Mouse (Mus musculus) layer of hippocampus, postnatal 14 days (tissue): Measurements from ENCODE around the gene Guca1a. TPM values are rescaled to one million over a fixed set of nuclear protein-coding genes. Genes with fewer than 3 reads are reported as not detected.

Source experiments
- DNase-seq, 2 experiments: peaks; one replicate each; pipeline ENCODE4 v3.0.0; 2021 to 2022; ENCODE audit warnings: low spot score in 2 of 2, mixed read lengths in 1 of 2
- total RNA-seq, 2 experiments: library from RNA; stranded (reverse); gene quantifications; 2 replicates each; pipeline ENCODE4 v1.2.3; 2021

The Guca1a gene
- total RNA-seq, 2 experiments from 2014 or later: 0.39 TPM; not detected in 1

DNA sequence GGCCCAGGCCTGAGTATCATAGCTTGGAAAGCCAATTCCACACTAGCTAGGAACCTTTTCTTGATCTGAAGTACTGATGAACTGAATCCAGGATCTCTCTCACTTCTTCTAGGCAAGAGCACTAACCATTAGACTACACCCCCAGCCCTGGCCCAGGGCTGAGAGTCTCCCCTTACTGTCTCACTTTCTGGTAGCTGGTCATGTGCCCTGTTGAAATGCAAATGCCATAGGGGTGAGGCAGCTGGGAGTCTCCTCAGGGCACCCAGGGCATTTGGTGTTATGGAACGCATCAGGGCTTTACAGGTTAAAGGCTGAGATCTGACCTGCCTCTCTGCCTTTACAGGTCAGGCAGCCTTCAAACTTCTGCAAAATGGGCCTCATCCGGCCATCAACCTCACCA, 19.8 kb upstream of the Guca1a start:
- no peak for DNase-seq

DNA sequence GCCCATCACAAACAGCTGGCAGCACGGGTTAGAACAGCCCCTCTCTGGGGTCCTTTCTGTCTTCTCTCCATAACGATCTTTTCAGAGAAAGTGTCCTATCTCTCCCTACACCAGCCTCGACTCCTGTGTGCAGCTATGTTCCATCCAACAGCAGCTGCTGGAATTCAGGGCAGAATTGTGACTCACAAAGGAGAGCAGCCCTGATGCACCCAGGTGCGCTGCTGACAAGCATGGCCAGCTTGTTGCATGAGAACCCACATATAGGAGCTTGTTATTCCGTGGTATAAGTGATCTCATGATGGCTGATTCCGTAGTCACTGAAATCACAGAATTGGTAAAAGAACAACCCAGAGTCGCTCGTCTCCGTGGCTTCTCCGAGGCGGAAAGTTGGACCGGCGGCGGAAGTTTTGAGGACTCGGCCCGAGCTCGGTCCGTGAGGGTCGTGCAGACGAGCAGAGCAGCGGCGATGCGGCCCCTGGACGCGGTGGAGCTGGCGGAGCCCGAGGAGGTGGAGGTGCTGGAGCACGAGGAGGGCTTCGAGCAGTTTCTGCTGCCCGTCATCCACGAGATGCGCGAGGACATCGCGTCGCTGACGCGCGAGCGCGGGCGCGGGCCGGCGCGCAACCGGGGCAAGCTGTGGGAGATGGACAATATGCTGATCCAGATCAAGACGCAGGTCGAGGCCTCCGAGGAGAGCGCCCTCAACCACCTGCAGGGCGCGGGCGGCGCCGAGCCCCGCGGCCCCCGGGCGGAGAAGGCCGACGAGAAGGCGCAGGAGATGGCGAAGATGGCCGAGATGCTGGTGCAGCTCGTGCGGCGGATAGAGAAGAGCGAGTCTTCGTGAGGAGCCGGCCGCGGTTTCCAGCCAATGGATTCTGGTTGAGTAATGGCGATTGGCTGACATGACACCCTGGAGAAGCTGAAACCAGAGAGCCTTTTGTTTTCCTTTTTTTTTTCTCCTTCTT, 9.8 kb upstream of the Guca1a start:
- DNase-seq: peak; percentile 6 to 16

DNA sequence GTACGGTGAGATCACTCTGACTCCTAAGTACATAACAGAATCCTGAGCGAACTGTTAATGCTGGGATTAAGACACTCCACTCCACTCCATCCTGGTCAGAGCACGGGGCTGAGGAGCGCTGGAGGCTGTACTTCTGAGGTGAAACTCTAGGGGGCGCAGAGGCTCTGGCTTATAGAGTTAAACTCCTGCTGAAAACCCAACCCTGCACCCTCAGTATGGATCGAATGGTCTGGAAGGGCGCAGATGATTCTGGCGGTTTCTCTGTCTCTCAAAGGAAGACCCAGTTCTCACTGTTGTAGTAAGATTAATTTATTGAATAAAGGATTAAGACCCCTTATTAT, 8.1 kb upstream of the Guca1a start:
- DNase-seq: peak; percentile 12 to 14

GRCm38 (mm10) chr17:47407717-47408557, 7.6 kb upstream of the Guca1a start:
- DNase-seq: no peak

GRCm38 (mm10) chr17:47399091-47399490, 1.3 kb downstream of the Guca1a start:
- DNase-seq: no peak

- DNase-seq: peak; percentile 9 to 19
Observed at GRCm38 (mm10) chr17:47395376-47395913, 4.9 kb downstream of the Guca1a start.

GRCm38 (mm10) chr17:47394223-47394869, 6.0 kb downstream of the Guca1a start:
- DNase-seq: no peak

DNA sequence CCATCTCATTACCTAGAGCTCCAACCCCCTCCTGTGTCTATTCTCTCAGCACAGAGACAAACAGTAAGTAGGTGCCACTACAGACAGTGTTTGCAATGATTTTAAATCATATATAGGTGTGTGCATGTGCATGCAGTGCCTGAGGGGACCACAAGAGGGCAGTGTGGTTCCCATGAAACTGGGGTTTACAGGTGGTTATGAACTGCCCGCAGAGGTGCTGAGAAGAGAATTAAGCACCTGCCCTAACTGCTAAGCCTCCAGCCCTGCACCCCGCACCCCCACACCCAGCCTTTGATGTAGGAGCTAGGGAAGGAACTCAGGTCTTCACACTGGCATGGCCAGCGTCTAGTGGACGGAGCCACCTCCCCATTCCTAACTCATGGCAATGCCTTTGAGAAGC, 13.7 kb downstream of the Guca1a start:
- DNase-seq: peak in 1 of 2 experiments; percentile 21

- DNase-seq: no peak
Observed at GRCm38 (mm10) chr17:47385145-47385544, 15.2 kb downstream of the Guca1a start, which contains the start of gene Guca1b. Gene Guca1b (plus strand): TSS chr17:47385393.

GRCm38 (mm10) chr17:47384064-47384463, 16.3 kb downstream of the Guca1a start:
- no peak for DNase-seq

GRCm38 (mm10) chr17:47383266-47383665, 17.1 kb downstream of the Guca1a start:
- DNase-seq: no peak

DNA sequence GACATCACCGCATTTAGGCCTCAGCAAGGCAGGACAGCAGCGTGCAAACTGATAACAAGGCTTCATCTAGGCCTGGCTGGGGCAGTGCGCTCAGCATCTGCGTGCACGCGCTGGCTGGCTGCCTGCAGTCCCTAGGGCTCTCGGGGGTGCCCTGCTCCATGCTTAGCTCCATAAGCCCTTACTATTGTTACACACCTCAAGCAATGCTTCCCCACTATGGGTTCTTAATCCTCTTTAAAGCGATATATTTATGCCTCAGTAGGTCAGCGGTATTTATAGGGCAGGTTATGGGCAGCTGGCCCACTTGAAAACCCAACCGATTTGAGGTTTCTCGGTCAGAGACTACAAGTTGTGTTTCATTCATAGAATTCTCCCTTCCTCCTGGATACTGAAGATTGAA, 18.5 kb downstream of the Guca1a start:
- no peak for DNase-seq

DNA sequence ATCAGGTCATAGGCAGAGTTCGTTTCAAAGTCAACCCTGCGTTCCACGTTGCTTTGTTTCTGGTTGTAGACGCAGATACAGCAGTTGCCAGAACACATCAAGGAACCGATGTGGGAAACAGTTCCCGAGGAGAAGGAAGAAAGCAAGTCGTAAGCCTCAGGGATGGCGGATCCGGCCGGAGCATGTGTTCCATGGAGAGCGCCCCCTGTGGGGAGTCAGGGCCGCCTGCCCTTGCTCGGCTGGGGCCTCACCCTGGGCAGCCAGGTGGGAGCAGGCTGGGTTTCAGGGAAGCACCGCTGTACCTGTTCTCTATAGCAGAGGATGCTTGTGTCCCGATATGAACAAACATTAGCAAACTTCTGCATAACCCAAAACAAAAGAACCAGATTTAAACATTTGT, 22.3 kb downstream of the Guca1a start:
- DNase-seq: no peak

DNA sequence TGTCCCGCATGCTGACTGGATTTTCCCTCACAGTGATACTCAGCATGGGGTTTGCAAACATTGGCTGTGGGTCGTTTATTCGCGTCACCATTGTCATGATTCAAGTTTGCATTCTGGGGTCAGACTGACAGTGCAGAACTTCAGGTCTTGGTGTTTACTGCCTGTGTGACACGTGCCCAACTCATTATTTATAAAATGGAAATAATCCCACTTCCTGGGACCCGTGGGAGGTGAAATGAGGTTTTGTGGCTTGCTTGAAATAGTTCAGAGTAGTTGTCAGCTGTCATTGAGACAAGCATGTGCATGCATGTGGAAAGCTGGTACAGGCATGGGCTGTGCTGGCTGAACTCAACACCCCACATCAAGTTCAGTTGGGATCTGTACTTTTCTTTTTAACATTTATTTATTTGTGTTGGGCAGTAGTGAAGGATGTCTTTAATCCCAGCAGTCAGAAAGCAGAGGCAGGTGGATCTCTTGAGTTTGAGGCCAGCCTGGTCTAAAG, 23.6 kb downstream of the Guca1a start:
- DNase-seq: no peak

DNA sequence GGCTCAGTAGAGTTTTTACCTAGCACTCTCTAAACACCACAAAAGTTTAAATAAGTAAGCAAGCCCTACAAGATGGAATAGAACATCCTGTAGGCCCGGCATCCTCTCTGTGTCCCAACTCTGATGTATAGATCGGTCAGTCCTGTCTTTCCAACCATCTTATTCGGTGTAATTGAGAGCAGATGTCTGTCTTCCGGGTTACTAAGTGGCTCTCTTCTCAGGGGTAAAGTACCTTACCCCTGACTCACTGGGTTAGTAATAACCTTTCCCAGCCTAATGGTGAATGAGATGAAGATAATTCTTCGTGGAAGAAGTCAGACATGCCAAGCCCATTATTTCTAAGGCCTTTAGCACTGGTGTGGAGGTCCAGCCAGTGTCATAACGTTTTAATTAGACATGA, 26.4 kb downstream of the Guca1a start:
- no peak for DNase-seq

GRCm38 (mm10) chr17:47371451-47371850, 28.9 kb downstream of the Guca1a start:
- DNase-seq: peak; percentile 43 to 81

- DNase-seq: no peak
Observed at GRCm38 (mm10) chr17:47369087-47369443, 31.3 kb downstream of the Guca1a start.

- peak; percentile 81 to 92 for DNase-seq
Observed at GRCm38 (mm10) chr17:47368401-47369086, 31.8 kb downstream of the Guca1a start, which contains the start of gene Mrps10. Gene Mrps10 (plus strand): TSS chr17:47368887.

DNA sequence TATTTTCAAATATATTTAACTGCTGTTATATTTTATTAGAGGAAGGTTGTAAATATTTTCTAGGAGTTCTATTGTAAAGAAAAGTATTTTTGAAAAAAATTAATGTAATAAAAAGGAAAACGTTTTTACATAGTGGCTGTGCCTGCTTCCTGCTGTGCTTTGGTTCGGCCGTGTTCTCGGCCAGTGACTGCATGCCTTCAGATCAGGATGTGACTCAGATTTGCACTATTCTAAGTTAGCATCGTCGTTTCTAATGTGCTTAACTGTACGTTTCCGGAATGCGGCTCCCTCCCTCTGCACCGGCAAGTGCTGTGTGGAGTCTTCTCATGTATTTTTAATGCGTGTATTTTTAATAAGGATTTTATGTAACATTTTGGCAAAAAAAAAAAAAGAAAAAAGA, 39.0 kb downstream of the Guca1a start:
- no peak for DNase-seq

DNA sequence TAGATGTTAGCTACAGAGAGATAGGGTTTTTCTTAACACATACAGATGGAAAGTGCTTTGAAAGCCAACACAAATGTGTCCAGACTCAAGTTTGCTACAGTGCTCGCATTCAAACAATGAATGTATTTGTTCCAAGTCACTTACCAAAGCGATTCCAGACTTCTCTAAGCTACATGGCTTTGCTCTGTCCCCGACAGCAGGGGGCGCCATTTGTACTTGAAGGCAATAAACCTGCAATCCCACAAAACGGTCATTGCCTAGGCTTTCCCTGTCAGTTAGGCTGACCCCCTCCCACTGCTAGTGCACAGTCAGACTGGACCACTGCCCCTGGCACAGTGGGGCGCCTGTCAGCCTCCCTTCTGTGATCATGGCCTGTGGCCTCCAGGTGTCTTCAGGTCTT, 40.4 kb downstream of the Guca1a start:
- peak in 1 of 2 experiments; percentile 13 for DNase-seq
